Mouse (Mus musculus): Measurements from ENCODE around the gene Rhox12.

The Rhox12 gene

DNA sequence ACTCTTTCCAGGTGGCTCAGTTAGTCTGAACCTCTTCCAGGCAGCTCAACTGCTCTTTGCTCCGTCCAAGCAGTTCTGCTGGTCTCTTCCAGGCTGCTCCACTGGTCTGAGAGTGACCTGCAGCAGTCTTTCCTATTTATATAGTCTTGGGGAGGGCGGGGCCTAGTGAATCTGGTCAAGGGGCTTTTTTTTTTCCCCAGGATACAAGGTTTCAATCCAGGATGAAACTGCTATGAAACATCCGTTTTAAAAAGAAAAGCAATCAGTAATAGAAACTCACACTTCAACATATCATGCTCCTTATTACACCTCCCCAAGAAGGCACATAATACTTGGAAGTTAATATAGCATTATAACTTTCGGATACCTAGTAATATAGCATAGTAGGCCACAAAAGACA, at the start of gene Rhox12:
TSS of gene Rhox12 (minus strand) at position 101 of the 400 bp plus-strand sequence.
- DNase-seq (ENCODE audit: low spot score) = no peak

DNA sequence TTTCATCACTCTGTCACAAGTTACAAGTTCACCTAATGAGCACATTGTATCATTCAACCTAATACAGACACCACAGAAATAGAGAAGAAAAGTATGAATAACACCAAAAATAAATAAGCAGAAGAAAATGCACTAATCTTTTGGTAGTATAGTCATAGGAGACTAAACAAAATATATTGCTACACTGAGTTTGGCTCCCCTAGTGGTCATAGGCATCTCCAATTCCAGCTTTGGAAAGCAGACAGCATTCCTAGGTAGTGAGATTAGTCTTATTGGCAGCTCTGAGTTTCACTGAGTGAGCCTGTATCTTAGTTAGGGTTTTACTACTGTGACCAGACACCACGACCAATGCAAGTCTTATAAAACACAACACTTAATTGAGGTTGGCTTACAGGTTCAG, 48.4 kb upstream of the Rhox12 start:
- DNase-seq (ENCODE audit: low spot score) = no peak

DNA sequence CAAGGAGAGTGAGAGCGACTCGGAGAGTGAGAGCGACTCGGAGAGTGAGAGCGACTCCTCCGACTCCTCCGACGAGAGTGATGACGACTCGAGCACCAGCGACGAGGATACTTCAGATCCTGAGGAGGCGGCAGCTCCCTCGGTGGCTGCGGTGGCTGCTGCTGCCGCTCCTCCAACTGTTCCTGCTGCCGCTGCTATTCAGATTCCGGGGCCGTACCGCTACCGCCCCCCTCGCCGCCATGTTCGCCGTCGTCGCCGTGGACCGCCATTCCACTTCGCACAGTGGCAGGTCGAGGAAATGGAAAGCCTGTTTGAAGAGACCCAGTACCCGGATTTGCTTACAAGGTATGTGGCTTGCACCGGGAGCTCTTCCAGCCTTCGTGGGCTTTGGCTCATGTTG, 10.8 kb upstream of the Rhox12 start:
- DNase-seq (ENCODE audit: low spot score) = no peak

DNA sequence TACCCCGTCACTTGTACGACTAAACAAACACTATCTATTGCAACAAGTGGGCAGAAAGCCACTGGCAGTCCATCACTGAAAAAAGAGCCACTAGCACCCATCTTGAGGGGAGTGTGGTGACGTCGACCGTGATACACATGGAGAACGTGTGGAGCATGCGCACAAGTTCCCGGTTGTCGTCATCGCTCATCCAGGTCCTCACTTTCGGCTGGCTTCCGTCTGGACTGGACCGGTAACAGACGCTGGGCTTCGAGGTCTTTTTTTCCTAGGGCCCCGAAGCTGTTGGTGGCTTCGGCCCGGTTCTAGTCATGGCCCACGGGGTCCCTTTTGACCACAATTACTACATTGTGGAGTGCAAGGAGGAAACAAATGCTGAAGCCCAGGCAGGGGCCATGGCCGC, 10.3 kb upstream of the Rhox12 start, which contains the start of gene Rhox13:
TSS of gene Rhox13 (plus strand) at position 238 of the 400 bp plus-strand sequence.
- no peak for DNase-seq (ENCODE audit: low spot score)

DNA sequence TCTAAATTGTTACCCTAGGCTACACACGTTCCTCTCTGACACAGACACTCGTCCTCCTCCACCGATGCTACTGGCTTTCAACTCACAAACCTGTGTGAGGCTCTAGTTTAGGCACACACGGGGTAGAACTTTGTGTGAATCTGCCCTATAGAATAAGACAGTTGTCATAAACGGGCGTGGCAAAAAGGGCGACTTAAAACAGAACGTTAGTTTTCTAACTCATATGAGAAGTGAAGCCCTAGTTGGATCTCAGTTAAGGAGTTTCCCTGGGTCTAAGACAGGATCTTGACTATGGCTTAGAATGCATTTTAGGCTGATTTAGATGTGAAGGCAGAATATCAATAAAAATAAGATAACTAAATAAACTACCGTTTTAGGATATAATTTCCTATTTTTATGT, 25.7 kb downstream of the Rhox12 start, which contains the start of gene Rhox11:
TSS of gene Rhox11 (minus strand) at position 101 of the 400 bp plus-strand sequence.
- DNase-seq (ENCODE audit: low spot score) = no peak

DNA sequence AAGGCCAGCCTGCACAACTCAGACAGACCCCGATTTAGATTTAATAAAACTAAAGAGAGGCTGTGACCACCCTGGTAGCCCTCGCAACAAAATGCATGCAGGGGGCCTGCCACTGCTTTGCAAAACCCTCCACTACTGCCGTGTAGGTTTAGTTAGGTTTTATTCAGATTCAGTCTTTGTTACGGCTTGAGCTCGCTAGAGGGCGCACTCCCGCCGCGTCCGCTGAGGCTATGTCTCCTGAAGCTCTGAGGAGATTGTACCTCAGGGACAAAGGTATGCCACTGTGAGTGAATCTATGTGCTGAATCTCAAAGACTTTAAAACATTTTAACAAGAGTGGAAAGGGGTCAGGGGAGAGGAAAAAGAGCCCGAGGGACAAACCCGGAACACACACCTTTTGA, 26.5 kb downstream of the Rhox12 start:
- no peak for DNase-seq (ENCODE audit: low spot score)

DNA sequence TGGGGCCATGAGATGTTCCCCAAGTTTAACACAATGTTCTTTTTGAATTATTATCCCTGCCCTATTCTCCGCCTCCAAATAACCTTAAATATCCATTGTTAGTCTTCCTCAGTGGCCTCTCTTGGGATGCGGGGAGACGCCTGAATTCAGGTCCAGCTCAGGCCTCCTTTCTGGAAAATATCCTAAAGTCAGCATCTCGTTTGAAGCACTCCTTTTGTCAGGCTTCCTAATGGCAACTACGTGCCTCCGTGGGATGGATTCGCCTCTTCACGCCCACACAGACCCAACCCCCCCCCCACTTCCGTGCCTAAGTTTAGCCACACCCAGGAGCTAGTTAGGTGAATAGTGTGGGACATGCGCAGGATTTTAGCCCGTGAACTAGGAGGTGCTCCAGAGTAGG, 44.5 kb downstream of the Rhox12 start, which contains the start of gene Rhox10:
TSS of gene Rhox10 (plus strand) at position 301 of the 400 bp plus-strand sequence.
- no peak for DNase-seq (ENCODE audit: low spot score)

DNA sequence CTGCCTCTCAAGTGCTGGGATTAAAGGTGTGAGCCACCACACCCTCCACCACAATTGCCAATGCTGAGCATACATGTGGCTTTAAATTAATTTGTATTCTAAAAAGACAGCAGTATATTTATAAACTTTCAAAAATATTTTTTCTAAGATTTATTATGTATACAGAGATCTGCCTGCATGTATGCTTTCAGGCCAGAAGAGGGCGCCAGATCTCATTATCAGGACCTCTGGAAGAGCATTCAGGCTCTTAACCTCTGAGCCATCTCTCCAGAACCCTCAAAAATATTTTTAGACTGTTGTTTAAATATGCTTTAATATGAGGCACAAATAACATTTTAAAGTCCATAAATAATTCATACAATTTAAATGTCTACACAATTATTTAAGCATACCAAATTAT, 49.2 kb downstream of the Rhox12 start:
- DNase-seq (ENCODE audit: low spot score) = no peak
